Mouse (Mus musculus): Measurements from ENCODE around the gene Olfr1441. TPM values are rescaled to one million over a fixed set of nuclear protein-coding genes. Genes with fewer than 3 reads are reported as not detected.

The Olfr1441 gene
- polyA plus RNA-seq, 1 experiment from 2014 or later: not detected

DNA sequence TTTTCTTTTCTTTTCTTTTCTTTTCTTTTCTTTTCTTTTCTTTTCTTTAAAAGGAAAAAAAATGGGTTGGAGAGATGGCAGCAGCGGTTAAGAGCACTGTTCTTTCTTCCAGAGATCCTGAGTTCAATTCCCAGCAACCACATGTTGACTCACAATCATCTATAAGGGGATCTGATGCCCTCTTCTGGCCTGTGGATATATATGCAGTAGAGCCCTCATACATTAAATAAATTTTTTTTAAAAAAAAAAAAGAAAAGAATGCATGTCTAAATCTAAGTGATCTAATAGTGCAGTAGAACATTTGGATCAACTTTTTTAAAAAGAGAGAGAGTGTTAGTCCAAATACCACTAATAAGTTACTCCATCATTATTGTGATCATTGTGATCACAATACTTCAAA lies 4.4 kb downstream of the Olfr1441 start:
- Histone ChIP-seq H3K9ac (replicated peaks; ENCODE audit: low read depth) (no peak overlapping the region), H3K27me3 (replicated peaks; ENCODE audit: insufficient read depth, low read length) (no peaks in the 10 kb centered on the region), H3K4me2 (replicated peaks; ENCODE audit: low read depth, low read length) (no peak overlapping the region), H3K9me3 (ENCODE audit: low read length) (no peaks in the 10 kb centered on the region), H3K4me1 (ENCODE audit: insufficient read depth, low read depth, low read length) (no peaks in the 10 kb centered on the region), H3K36me3 (ENCODE audit: insufficient read depth, low read length) (no peaks in the 10 kb centered on the region), H3K27ac (ENCODE audit: low read length) (no peak overlapping the region), H3K4me3 (ENCODE audit: low read depth, low read length) (no peak overlapping the region)
- 86% methylated on average over 1 of the region's 1 CpGs for WGBS
- TF ChIP-seq EP300 (IDR thresholded peaks at IDR 0.05) (no peak), CTCF (IDR thresholded peaks at IDR 0.05) (no peak)
- ATAC-seq: no peak
- no peak for DNase-seq (ENCODE audit: low spot score)

DNA sequence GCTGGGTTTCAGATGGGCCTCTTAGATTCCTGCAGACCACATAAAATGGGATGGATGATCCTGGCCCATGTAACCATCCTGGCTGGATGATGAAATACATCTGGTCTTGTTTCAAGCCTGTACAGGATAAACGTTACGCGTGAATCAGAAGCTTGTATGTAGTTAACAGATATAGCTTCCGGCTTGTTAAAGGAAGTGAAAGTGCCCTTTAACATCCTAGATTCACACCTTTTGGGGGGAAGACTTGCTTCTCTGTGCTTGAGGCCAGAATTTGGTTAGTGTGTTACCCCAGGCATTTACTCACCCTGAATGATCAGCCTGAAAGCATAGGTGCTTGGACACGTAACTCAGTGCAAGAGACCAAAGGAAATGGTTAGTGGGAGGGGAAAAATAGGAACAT lies 9.9 kb downstream of the Olfr1441 start:
- no peak overlapping the region for H3K27ac ChIP-seq (ENCODE audit: low read length)
- no peak for TF ChIP-seq CTCF (IDR thresholded peaks at IDR 0.05)
- no peak for TF ChIP-seq EP300 (IDR thresholded peaks at IDR 0.05)
- H3K9me3 ChIP-seq (ENCODE audit: low read length): no peaks in the 10 kb centered on the region
- H3K4me2 ChIP-seq (replicated peaks; ENCODE audit: low read depth, low read length): no peak overlapping the region
- WGBS: 81% methylated on average over 5 of the region's 5 CpGs
- no peaks in the 10 kb centered on the region for H3K36me3 ChIP-seq (ENCODE audit: insufficient read depth, low read length)
- ATAC-seq (no peak), DNase-seq (ENCODE audit: low spot score) (no peak)
- H3K27me3 ChIP-seq (replicated peaks; ENCODE audit: insufficient read depth, low read length): no peaks in the 10 kb centered on the region
- no peaks in the 10 kb centered on the region for H3K4me1 ChIP-seq (ENCODE audit: insufficient read depth, low read depth, low read length)
- no peak overlapping the region for H3K9ac ChIP-seq (replicated peaks; ENCODE audit: low read depth)
- H3K4me3 ChIP-seq (ENCODE audit: low read depth, low read length): no peak overlapping the region

DNA sequence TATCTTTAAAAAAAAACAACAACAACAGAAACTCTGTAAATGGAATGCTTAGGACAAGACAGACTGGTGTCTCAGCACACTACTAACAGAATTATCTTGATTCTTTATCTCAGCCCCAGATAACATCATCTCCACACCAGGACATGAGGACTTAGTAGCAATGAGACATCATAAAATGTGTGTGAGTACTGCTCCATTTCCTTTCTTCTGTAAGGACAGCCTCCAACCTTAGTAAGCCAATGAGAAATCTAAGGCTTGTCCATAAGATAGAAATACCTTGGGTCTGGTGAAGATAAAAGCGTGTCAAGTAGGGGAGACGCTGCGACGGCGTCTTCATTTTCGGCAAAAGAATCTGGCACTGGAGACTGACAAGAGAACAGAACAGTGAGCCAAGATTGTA lies 10.4 kb downstream of the Olfr1441 start, which contains the start of gene Pfpl:
Gene Pfpl (plus strand): TSS at position 301 of the 400 bp plus-strand sequence.
- Histone ChIP-seq H3K36me3 (ENCODE audit: insufficient read depth, low read length) (no peaks in the 10 kb centered on the region), H3K27me3 (replicated peaks; ENCODE audit: insufficient read depth, low read length) (no peaks in the 10 kb centered on the region), H3K9me3 (ENCODE audit: low read length) (no peaks in the 10 kb centered on the region), H3K27ac (ENCODE audit: low read length) (no peak within 1 kb of the TSS), H3K4me2 (replicated peaks; ENCODE audit: low read depth, low read length) (no peak within 1 kb of the TSS), H3K4me1 (ENCODE audit: insufficient read depth, low read depth, low read length) (no peaks in the 10 kb centered on the region), H3K4me3 (ENCODE audit: low read depth, low read length) (no peak within 1 kb of the TSS), H3K9ac (replicated peaks; ENCODE audit: low read depth) (no peak within 1 kb of the TSS)
- ATAC-seq (no peak), DNase-seq (ENCODE audit: low spot score) (no peak)
- no peak for TF ChIP-seq EP300 (IDR thresholded peaks at IDR 0.05)
- WGBS: 93% methylated on average over 6 of the region's 6 CpGs

DNA sequence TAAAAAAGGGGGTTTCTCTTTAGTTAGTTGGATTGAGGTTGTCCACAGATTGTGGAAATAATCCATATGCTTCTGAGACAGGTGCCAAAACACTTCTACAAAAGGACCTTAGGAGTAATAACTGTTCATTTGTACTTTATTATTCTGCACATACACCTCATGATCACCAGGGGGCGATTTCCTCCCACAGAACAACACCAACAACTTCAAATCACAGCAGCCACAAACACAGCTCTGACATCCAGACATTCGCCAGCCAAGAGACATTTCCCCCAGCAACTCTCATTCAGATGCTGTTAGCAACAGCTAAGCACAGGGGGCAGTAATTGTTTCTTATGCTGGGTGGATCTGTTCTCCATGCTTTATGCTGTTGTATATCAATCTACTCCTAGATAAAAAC lies 15.8 kb downstream of the Olfr1441 start:
- H3K4me1 ChIP-seq (ENCODE audit: insufficient read depth, low read depth, low read length): no peaks in the 10 kb centered on the region
- no peak overlapping the region for H3K4me3 ChIP-seq (ENCODE audit: low read depth, low read length)
- no peak overlapping the region for H3K9ac ChIP-seq (replicated peaks; ENCODE audit: low read depth)
- H3K9me3 ChIP-seq (ENCODE audit: low read length): no peaks in the 10 kb centered on the region
- TF ChIP-seq CTCF (IDR thresholded peaks at IDR 0.05) (peak; percentile 82), EP300 (IDR thresholded peaks at IDR 0.05) (no peak)
- DNase-seq (ENCODE audit: low spot score) (peak; percentile 88), ATAC-seq (peak; percentile 71)
- H3K36me3 ChIP-seq (ENCODE audit: insufficient read depth, low read length): no peaks in the 10 kb centered on the region
- no peak overlapping the region for H3K27ac ChIP-seq (ENCODE audit: low read length)
- 2% methylated on average over 2 of the region's 2 CpGs for WGBS
- H3K27me3 ChIP-seq (replicated peaks; ENCODE audit: insufficient read depth, low read length): no peaks in the 10 kb centered on the region
- H3K4me2 ChIP-seq (replicated peaks; ENCODE audit: low read depth, low read length): no peak overlapping the region

DNA sequence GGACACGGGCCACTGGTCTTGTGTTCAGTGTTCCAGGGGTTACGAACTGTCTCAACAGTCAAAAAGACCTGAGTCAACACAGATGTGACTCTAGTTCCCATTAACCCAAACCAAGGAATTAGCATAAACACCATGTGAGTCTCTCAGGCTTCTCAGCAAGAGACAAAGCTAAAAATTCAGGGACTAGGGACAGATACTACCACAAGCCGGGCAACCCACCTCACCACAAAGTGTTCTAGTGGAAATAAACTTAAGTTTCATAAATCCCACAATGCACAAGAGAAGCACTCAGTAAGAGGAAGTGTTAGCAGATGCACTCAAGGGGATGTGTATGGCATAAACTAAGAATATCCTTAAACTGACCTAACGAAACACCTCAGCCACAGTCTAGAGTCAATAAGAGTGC lies 17.8 kb downstream of the Olfr1441 start:
- no peak overlapping the region for H3K4me2 ChIP-seq (replicated peaks; ENCODE audit: low read depth, low read length)
- H3K4me1 ChIP-seq (ENCODE audit: insufficient read depth, low read depth, low read length): no peaks in the 10 kb centered on the region
- H3K4me3 ChIP-seq (ENCODE audit: low read depth, low read length): no peak overlapping the region
- no peak overlapping the region for H3K27ac ChIP-seq (ENCODE audit: low read length)
- H3K9ac ChIP-seq (replicated peaks; ENCODE audit: low read depth): no peak overlapping the region
- DNase-seq (ENCODE audit: low spot score) (peak; percentile 33), ATAC-seq (no peak; the same call in 1 of the 2 replicates)
- H3K9me3 ChIP-seq (ENCODE audit: low read length): no peaks in the 10 kb centered on the region
- no peaks in the 10 kb centered on the region for H3K36me3 ChIP-seq (ENCODE audit: insufficient read depth, low read length)
- TF ChIP-seq CTCF (IDR thresholded peaks at IDR 0.05) (no peak), EP300 (IDR thresholded peaks at IDR 0.05) (no peak)
- 70% methylated on average over 4 of the region's 4 CpGs for WGBS
- no peaks in the 10 kb centered on the region for H3K27me3 ChIP-seq (replicated peaks; ENCODE audit: insufficient read depth, low read length)

DNA sequence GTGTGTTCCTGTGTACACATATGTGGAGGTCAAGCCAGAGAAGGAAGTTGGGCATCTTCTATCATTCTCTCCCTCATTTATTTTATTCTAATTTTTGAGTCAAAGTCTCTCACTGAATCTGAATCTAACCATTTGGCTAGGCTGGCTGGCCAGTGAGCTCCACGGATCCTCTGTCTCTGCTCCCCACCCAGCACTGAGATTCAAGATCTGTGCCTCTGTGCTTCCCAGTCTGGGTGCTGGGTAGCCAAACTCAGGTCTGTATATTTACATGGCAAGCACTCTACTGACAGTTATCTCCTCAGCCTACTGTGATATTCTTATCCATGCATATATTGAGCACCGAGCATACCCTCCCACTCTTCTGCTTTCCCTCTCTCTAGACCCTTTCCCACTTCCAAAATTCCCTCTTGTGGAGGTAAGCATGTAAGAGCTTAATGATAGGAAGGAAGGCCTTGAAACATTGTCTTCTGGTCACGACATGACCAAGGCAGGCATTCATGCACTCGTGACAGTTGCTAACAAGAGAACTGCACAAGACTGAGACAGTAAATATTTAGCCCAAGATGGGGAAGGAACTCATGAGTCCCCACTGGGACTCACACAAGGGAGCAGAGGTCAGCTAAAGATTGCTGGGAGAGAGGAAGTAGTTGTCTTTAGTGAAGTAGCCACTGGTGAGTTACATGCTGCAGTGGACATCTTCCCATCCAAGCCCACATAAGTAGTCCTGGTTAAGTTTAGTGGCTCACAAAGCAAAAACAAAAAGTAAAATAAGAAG lies 18.7 kb downstream of the Olfr1441 start:
- Histone ChIP-seq H3K4me1 (ENCODE audit: insufficient read depth, low read depth, low read length) (no peaks in the 10 kb centered on the region), H3K36me3 (ENCODE audit: insufficient read depth, low read length) (no peaks in the 10 kb centered on the region), H3K9me3 (ENCODE audit: low read length) (no peaks in the 10 kb centered on the region), H3K9ac (replicated peaks; ENCODE audit: low read depth) (no peak overlapping the region), H3K27me3 (replicated peaks; ENCODE audit: insufficient read depth, low read length) (no peaks in the 10 kb centered on the region), H3K4me2 (replicated peaks; ENCODE audit: low read depth, low read length) (no peak overlapping the region), H3K27ac (ENCODE audit: low read length) (no peak overlapping the region), H3K4me3 (ENCODE audit: low read depth, low read length) (no peak overlapping the region)
- TF ChIP-seq CTCF (IDR thresholded peaks at IDR 0.05) (no peak), EP300 (IDR thresholded peaks at IDR 0.05) (0 out of 2 replicates have a peak, but pooled peaks have one; percentile 9)
- DNase-seq (ENCODE audit: low spot score) (peak; percentile 29), ATAC-seq (no peak)
- 59% methylated on average over 4 of the region's 4 CpGs for WGBS

Data from lung, postnatal 0 days (tissue).